8 mouse cellular contexts compared by ENCODE assay signal in genomic region chr10:128270866-128271265, GRCm38 (mm10). TPM values are rescaled to one million over a fixed set of nuclear protein-coding genes. Genes with fewer than 3 reads are reported as not detected.
DNase-seq lines count a peak whose midpoint lies in the region; ATAC-seq and TF ChIP-seq lines count a peak whose summit lies in the region.

No protein-coding gene starts in this region.

- H3K9ac ChIP-seq in embryonic facial prominence, embryonic 11.5 days (replicated peaks; ENCODE audit: low read length) = peak overlapping the region; percentile 74
- peak overlapping the region; percentile 58 for H3K9ac ChIP-seq in intestine, postnatal 0 days (ENCODE audit: low read depth, low read length)
- H3K9ac ChIP-seq in neural tube, embryonic 14.5 days (replicated peaks; ENCODE audit: low read depth, low read length) = peak overlapping the region; percentile 61

- H3K9me3 ChIP-seq in embryonic facial prominence, embryonic 11.5 days (replicated peaks; ENCODE audit: control insufficient read depth, low read length) = no peaks in the 10 kb centered on the region
- no peaks in the 10 kb centered on the region for H3K9me3 ChIP-seq in intestine, postnatal 0 days (ENCODE audit: control insufficient read depth)
- H3K9me3 ChIP-seq in neural tube, embryonic 14.5 days (ENCODE audit: control insufficient read depth, low read length) = no peaks in the 10 kb centered on the region

- peak overlapping the region; percentile 96 for H3K4me3 ChIP-seq in lung, adult 2 months (replicated peaks; ENCODE audit: extremely low read depth, low read depth, low read length)
- H3K4me3 ChIP-seq in embryonic facial prominence, embryonic 11.5 days (ENCODE audit: low read depth, low read length) = peak overlapping the region; percentile 72
- H3K4me3 ChIP-seq in intestine, postnatal 0 days (ENCODE audit: low read depth, low read length) = peak overlapping the region; percentile 77
- H3K4me3 ChIP-seq in neural tube, embryonic 14.5 days (ENCODE audit: low read depth, low read length) = peak overlapping the region; percentile 69

- H3K36me3 ChIP-seq in embryonic facial prominence, embryonic 11.5 days (replicated peaks; ENCODE audit: control insufficient read depth, insufficient read depth, low read depth, low read length) = no peaks in the 10 kb centered on the region
- no peaks in the 10 kb centered on the region for H3K36me3 ChIP-seq in intestine, postnatal 0 days (ENCODE audit: control insufficient read depth, insufficient read depth)
- no peaks in the 10 kb centered on the region for H3K36me3 ChIP-seq in neural tube, embryonic 14.5 days (ENCODE audit: control insufficient read depth, insufficient read depth, low read length)

- 27% methylated on average over 7 of the region's 7 CpGs for WGBS in lung, adult 2 months
- 37% methylated on average over 7 of the region's 7 CpGs for WGBS in embryonic facial prominence, embryonic 11.5 days
- WGBS in intestine, postnatal 0 days = 38% methylated on average over 7 of the region's 7 CpGs
- 49% methylated on average over 7 of the region's 7 CpGs for WGBS in neural tube, embryonic 14.5 days

- no peak for ATAC-seq in embryonic facial prominence, embryonic 11.5 days (replicated peaks; ENCODE audit: insufficient number of reproducible peaks, low FRiP score, low TSS enrichment, low read depth)
- no peak for ATAC-seq in intestine, postnatal 0 days
- no peak for ATAC-seq in neural tube, embryonic 14.5 days (ENCODE audit: low read depth)

- H3K27ac ChIP-seq in embryonic facial prominence, embryonic 11.5 days (replicated peaks; ENCODE audit: low read depth, low read length) = 0 out of 2 replicates have a peak overlapping the region, but pooled peaks have one; percentile 31
- peak overlapping the region; percentile 76; the same call in 1 of the 2 replicates for H3K27ac ChIP-seq in intestine, postnatal 0 days (ENCODE audit: low read depth, low read length)
- H3K27ac ChIP-seq in neural tube, embryonic 14.5 days (ENCODE audit: low read depth, low read length) = peak overlapping the region; percentile 80

- DNase-seq in lung, adult 2 months = no peak
- DNase-seq in lung, postnatal 25 days (ENCODE audit: low spot score) = no peak
- DNase-seq in embryonic facial prominence, embryonic 11.5 days (ENCODE audit: low spot score) = no peak
- no peak for DNase-seq in urinary bladder, adult 18-20 months (ENCODE audit: low spot score in 2 of 2)
- DNase-seq in thymus, postnatal 0 days (ENCODE audit: low spot score) = no peak
- no peak for DNase-seq in spleen, postnatal 36 days (ENCODE audit: low spot score in 2 of 2)

- peak overlapping the region; percentile 59 for H3K4me2 ChIP-seq in embryonic facial prominence, embryonic 11.5 days (ENCODE audit: low read depth, low read length)
- H3K4me2 ChIP-seq in intestine, postnatal 0 days (replicated peaks; ENCODE audit: low read depth) = peak overlapping the region; percentile 65
- H3K4me2 ChIP-seq in neural tube, embryonic 14.5 days (ENCODE audit: low read depth, low read length) = peak overlapping the region; percentile 54

- no peaks in the 10 kb centered on the region; the same call in 1 of the 2 replicates for H3K4me1 ChIP-seq in lung, adult 2 months (ENCODE audit: control insufficient read depth, insufficient read depth, low read length)
- no peaks in the 10 kb centered on the region for H3K4me1 ChIP-seq in embryonic facial prominence, embryonic 11.5 days (ENCODE audit: control insufficient read depth, insufficient read depth, low read length)
- H3K4me1 ChIP-seq in intestine, postnatal 0 days (replicated peaks; ENCODE audit: control insufficient read depth, insufficient read depth, low read length) = no peaks in the 10 kb centered on the region
- peaks cover 4% of the 10 kb centered on the region; the same call in 1 of the 2 replicates for H3K4me1 ChIP-seq in neural tube, embryonic 14.5 days (ENCODE audit: control insufficient read depth, insufficient read depth, low read length)

- TF ChIP-seq CTCF in lung, adult 2 months (IDR thresholded peaks at IDR 0.05; ENCODE audit: insufficient read depth, low read length) = no peak
- peak; percentile 41 for TF ChIP-seq CTCF in intestine, postnatal 0 days (IDR thresholded peaks at IDR 0.05; ENCODE audit: low read depth)

- TF ChIP-seq POLR2A in lung, adult 2 months (IDR thresholded peaks at IDR 0.05; ENCODE audit: borderline replicate concordance, extremely low read depth, low read depth, low read length) = no peak

- H3K27me3 ChIP-seq in embryonic facial prominence, embryonic 11.5 days (ENCODE audit: control insufficient read depth, insufficient read depth, low read length) = no peaks in the 10 kb centered on the region
- H3K27me3 ChIP-seq in intestine, postnatal 0 days (replicated peaks; ENCODE audit: control insufficient read depth, insufficient read depth, low read length) = no peaks in the 10 kb centered on the region
- no peaks in the 10 kb centered on the region for H3K27me3 ChIP-seq in neural tube, embryonic 14.5 days (ENCODE audit: control insufficient read depth, insufficient read depth, low read length)

RNA-seq across cellular contexts. Expression of gene Stat2, which starts 0.5 kb away (rescaled TPM):
- 30.8 and 34.4 TPM in 2 replicates for polyA plus RNA-seq in lung, adult 2 months (2012; rRNA removed)
- 12.7 and 13.4 TPM in 2 replicates for polyA plus RNA-seq in embryonic facial prominence, embryonic 11.5 days (2014; fragmentation: Nextera tagmentation; extraction: Ambion mirVana)
- 23.2 and 26.7 TPM in 2 replicates for polyA plus RNA-seq in intestine, postnatal 0 days (2015; fragmentation: Nextera tagmentation; extraction: Ambion mirVana)
- polyA plus RNA-seq in neural tube, embryonic 14.5 days (2014; fragmentation: Nextera tagmentation; extraction: Ambion mirVana) = 21.0 and 23.1 TPM in 2 replicates
- 22.6 and 25.1 TPM in 2 replicates for polyA plus RNA-seq in thymus, postnatal 0 days (2015; fragmentation: Nextera tagmentation; extraction: Ambion mirVana)

RNA-seq across cellular contexts. Expression of gene Apof, which starts 2.4 kb away (rescaled TPM):
- polyA plus RNA-seq in lung, adult 2 months (2012; rRNA removed) = 0.32 and 0.75 TPM in 2 replicates
- polyA plus RNA-seq in embryonic facial prominence, embryonic 11.5 days (2014; fragmentation: Nextera tagmentation; extraction: Ambion mirVana) = not detected in 2 replicates
- 0.12 TPM in 2 replicates for polyA plus RNA-seq in intestine, postnatal 0 days (2015; fragmentation: Nextera tagmentation; extraction: Ambion mirVana)
- polyA plus RNA-seq in neural tube, embryonic 14.5 days (2014; fragmentation: Nextera tagmentation; extraction: Ambion mirVana) = not detected in 2 replicates
- polyA plus RNA-seq in thymus, postnatal 0 days (2015; fragmentation: Nextera tagmentation; extraction: Ambion mirVana) = 0.17 TPM in 1 of 2 replicates, not detected in the other

RNA-seq across cellular contexts. Expression of gene Apon, which starts 17.0 kb away (rescaled TPM):
- polyA plus RNA-seq in lung, adult 2 months (2012; rRNA removed) = 0.08 and 0.27 TPM in 2 replicates
- 0.21 and 0.80 TPM in 2 replicates for polyA plus RNA-seq in embryonic facial prominence, embryonic 11.5 days (2014; fragmentation: Nextera tagmentation; extraction: Ambion mirVana)
- polyA plus RNA-seq in intestine, postnatal 0 days (2015; fragmentation: Nextera tagmentation; extraction: Ambion mirVana) = not detected in 2 replicates
- not detected in 2 replicates for polyA plus RNA-seq in neural tube, embryonic 14.5 days (2014; fragmentation: Nextera tagmentation; extraction: Ambion mirVana)
- polyA plus RNA-seq in thymus, postnatal 0 days (2015; fragmentation: Nextera tagmentation; extraction: Ambion mirVana) = 0.28 and 0.40 TPM in 2 replicates

RNA-seq across cellular contexts. Expression of gene Il23a, which starts 27.7 kb away (rescaled TPM):
- 0.08 TPM in 1 of 2 replicates, not detected in the other for polyA plus RNA-seq in lung, adult 2 months (2012; rRNA removed)
- not detected in 2 replicates for polyA plus RNA-seq in embryonic facial prominence, embryonic 11.5 days (2014; fragmentation: Nextera tagmentation; extraction: Ambion mirVana)
- 0.22 and 0.46 TPM in 2 replicates for polyA plus RNA-seq in intestine, postnatal 0 days (2015; fragmentation: Nextera tagmentation; extraction: Ambion mirVana)
- polyA plus RNA-seq in neural tube, embryonic 14.5 days (2014; fragmentation: Nextera tagmentation; extraction: Ambion mirVana) = 0.18 and 0.29 TPM in 2 replicates
- 2.5 and 3.1 TPM in 2 replicates for polyA plus RNA-seq in thymus, postnatal 0 days (2015; fragmentation: Nextera tagmentation; extraction: Ambion mirVana)

RNA-seq across cellular contexts. Expression of gene Pan2, which starts 32.3 kb away (rescaled TPM):
- polyA plus RNA-seq in lung, adult 2 months (2012; rRNA removed) = 22.8 and 30.7 TPM in 2 replicates
- 33.6 and 35.2 TPM in 2 replicates for polyA plus RNA-seq in embryonic facial prominence, embryonic 11.5 days (2014; fragmentation: Nextera tagmentation; extraction: Ambion mirVana)
- polyA plus RNA-seq in intestine, postnatal 0 days (2015; fragmentation: Nextera tagmentation; extraction: Ambion mirVana) = 11.5 and 14.0 TPM in 2 replicates
- polyA plus RNA-seq in neural tube, embryonic 14.5 days (2014; fragmentation: Nextera tagmentation; extraction: Ambion mirVana) = 19.0 and 21.4 TPM in 2 replicates
- polyA plus RNA-seq in thymus, postnatal 0 days (2015; fragmentation: Nextera tagmentation; extraction: Ambion mirVana) = 26.2 and 31.8 TPM in 2 replicates
